Mouse (Mus musculus) neutrophil, adult 59 days (primary cell): ENCODE measurements around the gene Cpxcr1. TPM values are rescaled to one million over a fixed set of nuclear protein-coding genes. Genes with fewer than 3 reads are reported as not detected.

ENCODE experiments used
- total RNA-seq, 2 experiments: library from RNA; stranded (reverse); gene quantifications; 1 replicate in 1 of 2; 2 replicates in 1 of 2; pipeline ENCODE4 v1.2.4; 2023

The Cpxcr1 gene
- total RNA-seq: not detected

DNA sequence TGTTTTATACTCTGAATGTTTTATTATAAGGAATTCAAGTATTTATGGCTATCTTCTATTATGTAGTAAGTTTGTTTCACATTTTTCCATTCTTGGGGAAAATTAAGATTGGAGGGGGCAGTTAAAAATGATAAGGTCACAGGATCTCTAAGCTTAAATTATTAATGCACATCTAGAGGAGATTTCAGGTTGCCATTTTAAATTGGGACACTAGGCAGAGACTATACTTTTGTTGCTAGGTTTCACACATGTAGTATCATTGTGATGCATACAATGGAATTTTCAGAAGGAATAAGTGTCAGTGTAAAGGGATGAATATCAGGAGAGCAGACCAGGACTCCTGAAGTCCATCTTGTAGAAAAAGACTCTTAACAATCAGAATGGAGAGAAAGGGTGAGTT is at the start of gene Cpxcr1:
Gene Cpxcr1, plus strand, starts transcription at position 301 of the 400 bp plus-strand sequence.

Other genes starting within 250 kb of the Cpxcr1 start
- gene H2afb2, start 232.2 kb downstream of the Cpxcr1 start, total RNA-seq: not detected